Mouse (Mus musculus): ENCODE measurements around the gene Mdm2. TPM values are rescaled to one million over a fixed set of nuclear protein-coding genes. Genes with fewer than 3 reads are reported as not detected.

Mdm2 gene
- polyA plus RNA-seq, 1 experiment from 2014 or later: 63.1 TPM

DNA sequence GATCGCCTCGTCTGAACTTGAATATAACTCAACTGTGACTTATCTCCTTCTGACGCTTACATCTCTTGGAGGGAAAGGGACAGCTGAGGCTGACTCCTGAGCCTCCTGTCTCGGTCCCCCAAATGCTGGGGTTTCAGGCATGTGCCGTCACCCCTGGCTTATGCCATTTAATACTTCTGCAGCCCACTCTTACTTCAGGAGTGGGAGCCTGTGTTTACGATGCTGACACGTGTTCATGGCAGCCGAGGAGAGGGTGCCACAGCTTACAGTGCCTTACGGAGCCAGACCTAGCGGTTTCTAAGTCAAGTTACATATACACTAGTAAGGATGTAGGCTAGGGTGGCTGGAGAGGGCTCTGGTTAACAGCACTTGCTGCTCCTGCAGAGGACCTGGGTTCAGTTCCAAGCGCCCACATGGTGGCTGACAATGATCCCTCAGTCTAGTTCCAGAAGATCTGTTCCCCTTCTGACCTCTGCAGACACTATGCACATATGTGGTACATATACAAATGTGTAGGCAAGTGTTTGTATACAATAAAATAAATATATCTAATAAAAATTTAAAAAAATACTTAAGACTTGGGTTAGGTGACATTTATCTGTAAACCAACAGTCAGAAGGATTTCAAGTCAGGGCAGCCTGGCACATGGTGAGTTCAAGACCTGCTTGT is 45.4 kb upstream of the Mdm2 start:
- Histone ChIP-seq H3K36me3 (ENCODE audit: control insufficient read depth, insufficient read depth, low read length) (peaks cover 22% of the 10 kb centered on the region), H3K4me3 (ENCODE audit: low read depth, low read length) (no peak overlapping the region), H3K9me3 (ENCODE audit: control insufficient read depth, low read length) (no peaks in the 10 kb centered on the region), H3K4me1 (ENCODE audit: control insufficient read depth, insufficient read depth, low read length) (no peaks in the 10 kb centered on the region), H3K27ac (replicated peaks; ENCODE audit: low read depth, low read length) (no peak overlapping the region), H3K27me3 (ENCODE audit: control insufficient read depth, insufficient read depth, low read length) (no peaks in the 10 kb centered on the region), H3K9ac (ENCODE audit: low read length) (no peak overlapping the region), H3K4me2 (ENCODE audit: low read depth, severe bottlenecking) (no peak overlapping the region)
- no peak for ATAC-seq (ENCODE audit: insufficient number of reproducible peaks, low FRiP score, low TSS enrichment, low read depth)
- no peak for DNase-seq (ENCODE audit: low spot score)
- WGBS: 93% methylated on average over 11 of the region's 11 CpGs

- Histone ChIP-seq H3K4me2 (ENCODE audit: low read depth, severe bottlenecking) (no peak overlapping the region), H3K36me3 (ENCODE audit: control insufficient read depth, insufficient read depth, low read length) (peaks cover 20% of the 10 kb centered on the region), H3K4me3 (ENCODE audit: low read depth, low read length) (no peak overlapping the region), H3K9me3 (ENCODE audit: control insufficient read depth, low read length) (no peaks in the 10 kb centered on the region), H3K4me1 (ENCODE audit: control insufficient read depth, insufficient read depth, low read length) (no peaks in the 10 kb centered on the region), H3K27me3 (ENCODE audit: control insufficient read depth, insufficient read depth, low read length) (no peaks in the 10 kb centered on the region), H3K27ac (replicated peaks; ENCODE audit: low read depth, low read length) (no peak overlapping the region), H3K9ac (ENCODE audit: low read length) (no peak overlapping the region)
- ATAC-seq (ENCODE audit: insufficient number of reproducible peaks, low FRiP score, low TSS enrichment, low read depth): no peak
- WGBS: 93% methylated on average over 13 of the region's 13 CpGs
- no peak for DNase-seq (ENCODE audit: low spot score)
Measured at GRCm38 (mm10) chr10:117755086-117755798, 44.7 kb upstream of the Mdm2 start.

- H3K4me1 ChIP-seq (ENCODE audit: control insufficient read depth, insufficient read depth, low read length): no peaks in the 10 kb centered on the region
- DNase-seq (ENCODE audit: low spot score): no peak
- H3K9ac ChIP-seq (ENCODE audit: low read length): no peak overlapping the region
- H3K27me3 ChIP-seq (ENCODE audit: control insufficient read depth, insufficient read depth, low read length): no peaks in the 10 kb centered on the region
- no peak for ATAC-seq (ENCODE audit: insufficient number of reproducible peaks, low FRiP score, low TSS enrichment, low read depth)
- H3K36me3 ChIP-seq (ENCODE audit: control insufficient read depth, insufficient read depth, low read length): peaks cover 23% of the 10 kb centered on the region
- WGBS: 95% methylated on average over 7 of the region's 7 CpGs
- H3K4me3 ChIP-seq (ENCODE audit: low read depth, low read length): no peak overlapping the region
- no peaks in the 10 kb centered on the region for H3K9me3 ChIP-seq (ENCODE audit: control insufficient read depth, low read length)
- no peak overlapping the region for H3K27ac ChIP-seq (replicated peaks; ENCODE audit: low read depth, low read length)
- no peak overlapping the region for H3K4me2 ChIP-seq (ENCODE audit: low read depth, severe bottlenecking)
Measured at GRCm38 (mm10) chr10:117754609-117754940, 44.0 kb upstream of the Mdm2 start.

DNA sequence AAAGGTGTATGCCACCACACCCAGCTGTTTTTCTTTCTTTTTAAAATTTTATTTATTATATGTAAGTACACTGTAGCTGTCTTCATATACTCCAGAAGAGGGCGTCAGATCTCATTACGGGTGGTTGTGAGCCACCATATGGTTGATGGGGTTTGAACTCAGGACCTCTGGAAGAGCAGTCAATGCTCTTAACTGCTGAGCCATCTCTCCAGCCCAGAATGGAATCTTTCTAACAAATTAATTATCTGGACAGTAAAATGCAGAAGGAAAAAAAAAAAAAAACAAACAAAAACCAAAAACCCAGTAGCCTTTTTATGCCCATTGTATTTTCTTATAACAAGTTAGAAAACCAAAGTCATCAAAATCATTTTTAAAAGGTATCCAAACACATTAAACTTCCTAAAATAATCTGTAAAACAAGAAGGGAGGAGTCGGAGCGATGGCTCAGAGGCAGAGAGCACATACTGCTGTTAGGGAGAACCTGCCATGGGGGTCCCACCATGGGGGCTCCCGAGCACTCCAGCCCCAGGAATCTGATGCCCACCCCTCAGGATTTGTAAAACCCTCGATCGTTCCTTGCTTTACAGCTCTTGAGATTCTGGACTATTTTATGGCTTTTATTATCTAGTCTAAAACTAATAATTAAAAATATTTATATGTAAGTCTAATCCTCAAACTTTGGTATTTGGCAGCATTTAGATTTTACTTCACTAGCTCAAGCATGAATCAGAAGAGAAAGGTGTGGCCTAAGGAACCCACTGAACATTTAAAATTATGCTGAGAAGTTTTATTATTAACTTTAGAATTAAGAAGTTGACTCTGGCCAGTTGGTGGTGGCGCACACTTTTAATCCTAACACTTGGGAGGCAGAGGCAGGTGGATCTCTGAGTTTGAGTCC is 43.4 kb upstream of the Mdm2 start:
- WGBS: 93% methylated on average over 8 of the region's 8 CpGs
- Histone ChIP-seq H3K27ac (replicated peaks; ENCODE audit: low read depth, low read length) (no peak overlapping the region), H3K4me2 (ENCODE audit: low read depth, severe bottlenecking) (no peak overlapping the region), H3K4me3 (ENCODE audit: low read depth, low read length) (no peak overlapping the region), H3K9me3 (ENCODE audit: control insufficient read depth, low read length) (no peaks in the 10 kb centered on the region), H3K27me3 (ENCODE audit: control insufficient read depth, insufficient read depth, low read length) (no peaks in the 10 kb centered on the region), H3K9ac (ENCODE audit: low read length) (no peak overlapping the region), H3K4me1 (ENCODE audit: control insufficient read depth, insufficient read depth, low read length) (no peaks in the 10 kb centered on the region), H3K36me3 (ENCODE audit: control insufficient read depth, insufficient read depth, low read length) (peaks cover 23% of the 10 kb centered on the region)
- DNase-seq (ENCODE audit: low spot score) (no peak), ATAC-seq (ENCODE audit: insufficient number of reproducible peaks, low FRiP score, low TSS enrichment, low read depth) (no peak)

- no peak for DNase-seq (ENCODE audit: low spot score)
- no peaks in the 10 kb centered on the region for H3K9me3 ChIP-seq (ENCODE audit: control insufficient read depth, low read length)
- H3K9ac ChIP-seq (ENCODE audit: low read length): no peak overlapping the region
- H3K4me2 ChIP-seq (ENCODE audit: low read depth, severe bottlenecking): no peak overlapping the region
- H3K36me3 ChIP-seq (ENCODE audit: control insufficient read depth, insufficient read depth, low read length): peaks cover 23% of the 10 kb centered on the region
- H3K27me3 ChIP-seq (ENCODE audit: control insufficient read depth, insufficient read depth, low read length): no peaks in the 10 kb centered on the region
- no peaks in the 10 kb centered on the region for H3K4me1 ChIP-seq (ENCODE audit: control insufficient read depth, insufficient read depth, low read length)
- no peak overlapping the region for H3K4me3 ChIP-seq (ENCODE audit: low read depth, low read length)
- ATAC-seq (ENCODE audit: insufficient number of reproducible peaks, low FRiP score, low TSS enrichment, low read depth): no peak
- H3K27ac ChIP-seq (replicated peaks; ENCODE audit: low read depth, low read length): no peak overlapping the region
- WGBS: 95% methylated on average over 5 of the region's 5 CpGs
Measured at GRCm38 (mm10) chr10:117752851-117753647, 42.5 kb upstream of the Mdm2 start.

DNA sequence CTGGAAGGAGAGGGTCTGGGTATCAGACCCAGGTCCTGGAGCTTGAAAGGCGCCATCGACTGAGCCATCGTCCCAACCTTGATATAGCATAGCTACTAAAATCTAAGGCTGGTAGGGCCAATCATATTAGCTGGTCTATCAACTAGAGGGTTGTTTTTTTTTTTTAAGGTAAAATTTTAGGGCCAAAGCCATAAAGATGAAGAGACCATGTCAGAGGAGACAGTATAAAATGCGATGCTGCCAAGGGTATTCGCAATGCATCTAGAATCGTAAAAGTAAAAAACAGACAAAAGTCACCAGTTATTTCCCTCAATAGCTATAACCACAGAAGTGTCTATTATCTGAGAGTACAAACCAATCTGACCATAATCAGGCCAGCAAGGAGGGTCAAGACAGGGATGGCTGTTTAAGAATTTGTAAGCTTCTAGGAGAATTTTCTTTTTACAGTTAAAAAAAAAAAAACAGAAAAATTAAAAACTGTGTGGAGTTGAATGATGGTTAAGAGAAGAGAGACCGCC is 41.8 kb upstream of the Mdm2 start:
- Histone ChIP-seq H3K4me3 (ENCODE audit: low read depth, low read length) (no peak overlapping the region), H3K27me3 (ENCODE audit: control insufficient read depth, insufficient read depth, low read length) (no peaks in the 10 kb centered on the region), H3K9ac (ENCODE audit: low read length) (no peak overlapping the region), H3K4me2 (ENCODE audit: low read depth, severe bottlenecking) (no peak overlapping the region), H3K36me3 (ENCODE audit: control insufficient read depth, insufficient read depth, low read length) (peaks cover 23% of the 10 kb centered on the region), H3K27ac (replicated peaks; ENCODE audit: low read depth, low read length) (no peak overlapping the region), H3K4me1 (ENCODE audit: control insufficient read depth, insufficient read depth, low read length) (no peaks in the 10 kb centered on the region), H3K9me3 (ENCODE audit: control insufficient read depth, low read length) (no peaks in the 10 kb centered on the region)
- 96% methylated on average over 7 of the region's 7 CpGs for WGBS
- DNase-seq (ENCODE audit: low spot score) (no peak), ATAC-seq (ENCODE audit: insufficient number of reproducible peaks, low FRiP score, low TSS enrichment, low read depth) (no peak)

GRCm38 (mm10) chr10:117751744-117752143 is 41.2 kb upstream of the Mdm2 start:
- Histone ChIP-seq H3K4me1 (ENCODE audit: control insufficient read depth, insufficient read depth, low read length) (no peaks in the 10 kb centered on the region), H3K36me3 (ENCODE audit: control insufficient read depth, insufficient read depth, low read length) (peaks cover 23% of the 10 kb centered on the region), H3K27ac (replicated peaks; ENCODE audit: low read depth, low read length) (no peak overlapping the region), H3K4me2 (ENCODE audit: low read depth, severe bottlenecking) (no peak overlapping the region), H3K9ac (ENCODE audit: low read length) (no peak overlapping the region), H3K4me3 (ENCODE audit: low read depth, low read length) (no peak overlapping the region), H3K27me3 (ENCODE audit: control insufficient read depth, insufficient read depth, low read length) (no peaks in the 10 kb centered on the region), H3K9me3 (ENCODE audit: control insufficient read depth, low read length) (no peaks in the 10 kb centered on the region)
- DNase-seq (ENCODE audit: low spot score) (no peak), ATAC-seq (ENCODE audit: insufficient number of reproducible peaks, low FRiP score, low TSS enrichment, low read depth) (no peak)
- 94% methylated on average over 6 of the region's 6 CpGs for WGBS

GRCm38 (mm10) chr10:117751282-117751610 is 40.7 kb upstream of the Mdm2 start:
- DNase-seq (ENCODE audit: low spot score) (no peak), ATAC-seq (ENCODE audit: insufficient number of reproducible peaks, low FRiP score, low TSS enrichment, low read depth) (no peak)
- no peak overlapping the region for H3K27ac ChIP-seq (replicated peaks; ENCODE audit: low read depth, low read length)
- no peaks in the 10 kb centered on the region for H3K4me1 ChIP-seq (ENCODE audit: control insufficient read depth, insufficient read depth, low read length)
- H3K36me3 ChIP-seq (ENCODE audit: control insufficient read depth, insufficient read depth, low read length): peaks cover 21% of the 10 kb centered on the region
- no peaks in the 10 kb centered on the region for H3K9me3 ChIP-seq (ENCODE audit: control insufficient read depth, low read length)
- 97% methylated on average over 14 of the region's 14 CpGs for WGBS
- no peak overlapping the region for H3K4me3 ChIP-seq (ENCODE audit: low read depth, low read length)
- H3K27me3 ChIP-seq (ENCODE audit: control insufficient read depth, insufficient read depth, low read length): no peaks in the 10 kb centered on the region
- H3K9ac ChIP-seq (ENCODE audit: low read length): no peak overlapping the region
- H3K4me2 ChIP-seq (ENCODE audit: low read depth, severe bottlenecking): no peak overlapping the region
